Mouse (Mus musculus) adipose tissue, adult 10 weeks (tissue): Measurements from ENCODE around the gene Srm. TPM values are rescaled to one million over a fixed set of nuclear protein-coding genes. Genes with fewer than 3 reads are reported as not detected.

ENCODE experiments used
- polyA plus RNA-seq: library from polyadenylated mRNA; stranded (reverse); fragments of 350-450 nt; fragmentation: Illumina TruSeq; extraction: RNeasy Lipid Tissue Mini Kit (QIAGEN cat#74804); gene quantifications from one replicate; pipeline ENCODE4 v1.2.3, GENCODE M21; 2014; ENCODE audit warnings: low read depth, low replicate concordance

The Srm gene
- 45.9 TPM for polyA plus RNA-seq

GRCm38 (mm10) chr4:148591171-148591630 is at the start of gene Srm:
Srm (plus strand) TSS chr4:148591503.

GRCm38 (mm10) chr4:148558297-148559000 is 32.9 kb upstream of the Srm start, which contains the start of gene Exosc10:
Exosc10 (plus strand) TSS chr4:148558429.

GRCm38 (mm10) chr4:148602357-148603120 is 11.2 kb downstream of the Srm start, which contains the start of gene Masp2:
Masp2 (plus strand) TSS chr4:148602554.

GRCm38 (mm10) chr4:148626623-148627185 is 35.4 kb downstream of the Srm start, which contains the start of gene Tardbp:
Tardbp (minus strand) TSS chr4:148627019.

DNA sequence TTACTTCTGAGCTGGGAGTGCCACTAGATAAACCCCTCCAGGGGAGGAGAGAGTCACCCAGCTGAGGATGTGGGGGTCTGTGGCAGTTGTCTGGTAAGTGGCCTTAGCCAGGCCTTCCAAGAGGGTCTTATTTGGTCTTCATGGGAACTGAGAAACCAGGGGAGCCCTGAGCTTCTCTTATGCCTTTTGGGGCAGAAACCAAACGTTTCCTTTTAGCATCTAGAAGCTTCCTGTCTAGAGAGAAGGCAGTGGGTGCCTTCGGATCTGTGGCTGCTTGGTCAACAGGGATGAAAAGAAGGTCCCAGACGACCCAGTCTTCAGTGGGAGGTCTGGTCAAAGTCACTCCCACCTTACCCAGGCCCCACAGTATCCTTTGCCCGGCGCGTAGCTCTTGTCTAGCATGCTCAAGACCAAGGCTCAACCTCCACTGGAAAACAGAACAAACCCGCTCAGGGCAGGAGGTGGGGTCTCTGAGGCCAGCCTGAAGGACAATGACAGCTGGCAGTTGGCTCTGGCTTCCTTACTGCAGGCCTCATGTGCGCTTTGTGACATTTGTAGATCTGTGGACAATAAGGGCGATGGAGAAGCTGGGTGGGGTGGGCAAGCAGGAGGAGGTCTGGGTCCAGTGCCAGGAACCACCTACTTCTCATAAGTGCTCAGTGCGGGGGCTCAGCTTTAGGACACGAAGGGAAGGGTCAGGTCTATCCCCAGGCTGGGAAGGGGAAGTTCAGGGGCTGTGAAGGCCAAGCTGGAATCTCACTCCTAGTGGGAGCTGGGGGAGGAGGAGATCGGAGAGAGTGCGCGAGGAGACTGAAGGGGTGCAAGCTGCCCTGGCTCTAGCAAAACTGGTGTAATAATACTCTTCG is 52.2 kb downstream of the Srm start, which contains the start of gene Gm572:
Gene Gm572 (plus strand): TSS at position 27 of the 866 bp plus-strand sequence.

Other genes with a start within 250 kb of the Srm start
- 10.9 TPM for gene Ubiad1, start 146.7 kb upstream of the Srm start, polyA plus RNA-seq
- gene Mtor, start 142.9 kb upstream of the Srm start, polyA plus RNA-seq: 31.7 TPM
- 10.4 TPM for gene Angptl7, start 91.0 kb upstream of the Srm start, polyA plus RNA-seq
- gene Exosc10, start 33.1 kb upstream of the Srm start, polyA plus RNA-seq: 32.8 TPM
- 0.62 TPM for gene Masp2, start 11.1 kb downstream of the Srm start, polyA plus RNA-seq
- 234 TPM for gene Tardbp, start 35.5 kb downstream of the Srm start, polyA plus RNA-seq
- gene Gm572, start 51.8 kb downstream of the Srm start, polyA plus RNA-seq: not detected
- 4.8 TPM for gene Casz1, start 212.9 kb downstream of the Srm start, polyA plus RNA-seq